Mouse (Mus musculus): ENCODE measurements at regions not wholly inside any gene's neighbourhood (a gene's known extent, or its start where the extent isn't known, plus 50 kb on each side); places are given as distances from the start of the nearest gene placed in this dataset.

DNA sequence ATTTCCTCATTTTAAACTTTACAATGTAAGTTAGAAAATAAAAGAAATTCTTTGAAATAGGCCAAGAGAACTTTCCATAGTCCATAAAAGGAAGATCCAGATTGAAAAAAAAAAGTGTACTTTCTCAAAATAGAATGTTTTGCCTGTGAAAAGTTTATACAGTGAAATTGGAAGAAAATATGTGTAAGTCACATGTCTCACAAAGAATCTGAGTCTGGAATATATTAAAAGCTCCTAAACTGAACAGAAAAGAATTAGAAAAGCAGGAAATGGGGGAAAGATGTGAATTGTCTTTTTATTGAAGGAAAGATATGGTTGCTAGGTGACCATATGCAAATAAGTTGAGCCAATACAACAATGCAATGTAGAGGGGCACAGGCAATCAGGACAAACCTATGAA is 197.7 kb upstream of the Gm20594 start:
- no peak for DNase-seq

DNA sequence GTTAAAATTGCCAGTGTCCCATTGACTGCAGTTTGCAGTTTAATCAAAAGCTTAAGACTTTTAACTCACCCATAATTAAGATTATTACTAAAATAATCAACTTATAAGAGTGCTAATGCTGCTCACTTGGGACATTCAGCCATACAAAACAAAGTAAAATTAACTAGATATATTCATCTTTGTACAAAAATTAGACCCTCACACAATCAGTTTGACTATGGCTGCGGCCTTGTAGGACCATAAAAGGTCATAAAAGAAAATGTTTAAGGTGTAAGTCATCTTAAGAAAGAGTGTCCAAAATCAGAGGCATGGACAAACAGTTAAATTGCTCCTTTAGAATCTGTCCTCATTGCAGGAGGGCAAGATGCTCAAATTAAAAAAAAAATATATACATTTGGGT is 186.0 kb upstream of the Gm20594 start:
- DNase-seq, result peak; percentile 8

DNA sequence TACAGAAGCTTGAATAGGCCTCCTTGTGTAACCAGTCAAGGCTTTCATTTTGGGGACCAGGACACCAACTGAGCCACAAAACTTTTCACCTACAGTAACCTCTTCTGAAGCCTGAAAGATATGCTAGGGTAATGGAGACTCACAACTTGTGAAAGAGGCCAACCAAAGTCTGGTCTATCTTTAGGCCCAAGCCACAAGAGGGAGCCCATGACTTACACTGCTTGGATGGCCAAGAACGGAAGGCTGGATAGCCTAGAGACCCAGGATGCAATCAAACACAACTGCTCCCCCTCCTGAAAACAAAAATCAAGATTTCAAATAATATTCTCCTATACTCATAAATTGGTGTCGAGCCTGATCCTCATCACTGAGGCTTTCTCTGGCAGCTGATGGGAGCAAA is 166.4 kb upstream of the Gm20594 start:
- DNase-seq, result no peak

All from lung, postnatal 10 days (tissue).